In genomic region chr3:129532865-129533742, GRCm38 (mm10) we compare ENCODE assay signal across 7 mouse cellular contexts. TPM values are rescaled to one million over a fixed set of nuclear protein-coding genes. Genes with fewer than 3 reads are reported as not detected.
DNase-seq lines count a peak whose midpoint lies in the region; ATAC-seq and TF ChIP-seq lines count a peak whose summit lies in the region.

No protein-coding gene starts in this region.

- H3K36me3 ChIP-seq in E14TG2a.4 (ENCODE audit: insufficient read depth, low read length), result peaks cover 26% of the 10 kb centered on the region
- H3K36me3 ChIP-seq in embryonic facial prominence, embryonic 10.5 days (replicated peaks), result no peaks in the 10 kb centered on the region
- H3K36me3 ChIP-seq in heart, embryonic 15.5 days, result no peaks in the 10 kb centered on the region
- H3K36me3 ChIP-seq in lung, postnatal 0 days (ENCODE audit: insufficient read depth, low read length), result no peaks in the 10 kb centered on the region

- ATAC-seq in heart, embryonic 15.5 days (replicated peaks; ENCODE audit: insufficient number of reproducible peaks, insufficient read depth, low FRiP score, low read depth), result no peak
- no peak for ATAC-seq in lung, postnatal 0 days

- no peaks in the 10 kb centered on the region for H3K9me3 ChIP-seq in E14TG2a.4 (ENCODE audit: low read length)
- no peaks in the 10 kb centered on the region for H3K9me3 ChIP-seq in embryonic facial prominence, embryonic 10.5 days
- no peaks in the 10 kb centered on the region for H3K9me3 ChIP-seq in heart, embryonic 15.5 days (replicated peaks)
- H3K9me3 ChIP-seq in lung, postnatal 0 days (ENCODE audit: low read length), result no peaks in the 10 kb centered on the region

- H3K4me2 ChIP-seq in heart, embryonic 15.5 days, result peak overlapping the region; percentile 92
- H3K4me2 ChIP-seq in lung, postnatal 0 days (replicated peaks; ENCODE audit: low read depth, low read length), result peak overlapping the region; percentile 92

- H3K9ac ChIP-seq in heart, embryonic 15.5 days, result peak overlapping the region; percentile 94
- H3K9ac ChIP-seq in lung, postnatal 0 days (replicated peaks; ENCODE audit: low read depth), result peak overlapping the region; percentile 62

- peak overlapping the region; percentile 92 for H3K4me3 ChIP-seq in E14TG2a.4 (replicated peaks; ENCODE audit: low read length)
- H3K4me3 ChIP-seq in embryonic facial prominence, embryonic 10.5 days, result peak overlapping the region; percentile 92
- H3K4me3 ChIP-seq in heart, embryonic 15.5 days, result peak overlapping the region; percentile 79
- peak overlapping the region; percentile 65 for H3K4me3 ChIP-seq in lung, postnatal 0 days (ENCODE audit: low read depth, low read length)

- TF ChIP-seq EP300 in lung, postnatal 0 days (IDR thresholded peaks at IDR 0.05), result no peak

- peak; percentile 40 for DNase-seq in adipocyte (ENCODE audit: low spot score)
- peak; percentile 68 for DNase-seq in embryonic facial prominence, embryonic 10.5 days (ENCODE audit: low spot score)
- DNase-seq in layer of hippocampus, adult 8-10 months (ENCODE audit: low spot score in 2 of 2), result peak; percentile 22 to 23
- DNase-seq in lung, postnatal 0 days (ENCODE audit: low spot score), result peak; percentile 39
- peak; percentile 44 for DNase-seq in right cerebral cortex, adult 18-20 months

- TF ChIP-seq CTCF in E14TG2a.4 (conservative IDR thresholded peaks at IDR 0.05; ENCODE audit: low read length), result no peak
- no peak for TF ChIP-seq CTCF in lung, postnatal 0 days (IDR thresholded peaks at IDR 0.05)

- under 1% methylated on average over 40 of the region's 40 CpGs for WGBS in embryonic facial prominence, embryonic 10.5 days
- under 1% methylated on average over 40 of the region's 40 CpGs for WGBS in heart, embryonic 15.5 days
- WGBS in lung, postnatal 0 days, result 2% methylated on average over 38 of the region's 40 CpGs

- H3K27ac ChIP-seq in embryonic facial prominence, embryonic 10.5 days (replicated peaks), result peak overlapping the region; percentile 100
- H3K27ac ChIP-seq in heart, embryonic 15.5 days, result peak overlapping the region; percentile 94
- H3K27ac ChIP-seq in lung, postnatal 0 days (ENCODE audit: low read length), result peak overlapping the region; percentile 75

- no peaks in the 10 kb centered on the region for H3K27me3 ChIP-seq in E14TG2a.4 (ENCODE audit: insufficient read depth, low read length)
- no peaks in the 10 kb centered on the region for H3K27me3 ChIP-seq in embryonic facial prominence, embryonic 10.5 days (replicated peaks; ENCODE audit: low read depth, poor library complexity, severe bottlenecking)
- no peaks in the 10 kb centered on the region for H3K27me3 ChIP-seq in heart, embryonic 15.5 days
- H3K27me3 ChIP-seq in lung, postnatal 0 days (replicated peaks; ENCODE audit: insufficient read depth, low read length), result no peaks in the 10 kb centered on the region

- H3K4me1 ChIP-seq in E14TG2a.4 (replicated peaks; ENCODE audit: low read depth, low read length), result peaks cover 73% of the 10 kb centered on the region
- H3K4me1 ChIP-seq in embryonic facial prominence, embryonic 10.5 days, result peaks cover 51% of the 10 kb centered on the region
- peaks cover 26% of the 10 kb centered on the region for H3K4me1 ChIP-seq in heart, embryonic 15.5 days (replicated peaks)
- H3K4me1 ChIP-seq in lung, postnatal 0 days (ENCODE audit: insufficient read depth, low read depth, low read length), result peaks cover 5% of the 10 kb centered on the region

RNA-seq across cellular contexts. Expression of gene Elovl6, which starts 0.9 kb away (rescaled TPM):
- polyA plus RNA-seq in embryonic facial prominence, embryonic 10.5 days (2016; fragmentation: Nextera tagmentation; extraction: Ambion mirVana), result 50.6 and 53.1 TPM in 2 replicates
- polyA plus RNA-seq in heart, embryonic 15.5 days (2015; fragmentation: Nextera tagmentation; extraction: Ambion mirVana), result 6.4 and 10.5 TPM in 2 replicates
- total RNA-seq in layer of hippocampus, adult 8-10 months (2022), result 10 to 100 TPM; 28.5 to 41.2 (median 33.1) TPM
- 3.7 and 4.1 TPM in 2 replicates for polyA plus RNA-seq in lung, postnatal 0 days (2015; fragmentation: Nextera tagmentation; extraction: Ambion mirVana)
